Mouse (Mus musculus): Measurements from ENCODE around the gene Cd163. TPM values are rescaled to one million over a fixed set of nuclear protein-coding genes. Genes with fewer than 3 reads are reported as not detected.

Cd163 gene
- polyA plus RNA-seq, 1 experiment from 2014 or later: 0.08 TPM

DNA sequence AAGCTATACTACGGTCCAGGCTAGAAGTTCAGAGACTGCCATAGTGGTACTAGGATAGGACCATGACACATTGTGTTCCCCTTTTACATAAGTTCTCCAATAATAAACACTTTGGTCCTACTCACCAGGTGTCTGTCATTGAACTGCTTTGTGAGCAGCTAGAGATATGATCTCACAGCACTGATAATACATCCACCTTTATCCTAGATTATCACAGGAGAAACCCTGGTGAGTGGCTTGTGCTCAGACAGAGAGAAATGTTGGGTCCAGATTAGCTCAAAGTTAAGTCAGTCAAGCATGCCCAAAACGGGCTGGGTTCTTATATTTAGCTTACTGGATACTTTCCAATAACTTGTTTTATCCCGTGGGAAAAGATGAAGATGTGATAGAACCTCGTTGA is 70.2 kb downstream of the Cd163 start:
- Histone ChIP-seq H3K4me1 (no peaks in the 10 kb centered on the region; the same call in 1 of the 2 replicates), H3K27ac (replicated peaks) (no peak overlapping the region), H3K27me3 (no peaks in the 10 kb centered on the region), H3K36me3 (no peaks in the 10 kb centered on the region), H3K9ac (replicated peaks) (no peak overlapping the region), H3K9me3 (no peaks in the 10 kb centered on the region), H3K4me2 (replicated peaks) (no peak overlapping the region), H3K4me3 (no peak overlapping the region)
- whole genome bisulfite sequencing: 81% methylated on average over 4 of the region's 4 CpGs
- no peak for ATAC-seq (ENCODE audit: low FRiP score, low read depth)

DNA sequence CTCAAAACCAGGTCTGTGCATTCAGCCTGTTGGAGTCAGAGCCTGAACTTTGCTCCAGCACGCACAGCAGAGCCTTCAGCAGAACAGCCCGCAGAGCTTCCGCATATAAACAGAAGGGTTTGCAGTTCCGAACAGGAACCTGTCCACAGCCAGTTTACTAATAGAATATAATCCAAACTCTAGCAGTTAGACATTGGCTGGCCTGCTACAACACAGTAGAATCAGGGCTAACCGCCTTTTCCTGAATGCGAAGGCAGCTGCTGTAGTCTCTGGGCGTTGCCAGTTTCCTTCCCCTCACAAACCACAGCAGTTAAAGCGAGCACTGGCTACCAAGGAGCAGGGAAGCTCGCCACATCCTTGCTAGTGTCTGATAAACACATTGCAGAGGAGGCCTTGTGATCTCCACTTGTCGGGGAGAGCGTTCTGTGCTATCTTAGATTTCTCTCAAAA is 71.0 kb downstream of the Cd163 start:
- 87% methylated on average over 11 of the region's 11 CpGs for WGBS
- no peak overlapping the region for H3K4me3 ChIP-seq
- H3K27ac ChIP-seq (replicated peaks): no peak overlapping the region
- ATAC-seq (ENCODE audit: low FRiP score, low read depth): no peak
- no peaks in the 10 kb centered on the region; the same call in 1 of the 2 replicates for H3K4me1 ChIP-seq
- no peak overlapping the region for H3K9ac ChIP-seq (replicated peaks)
- H3K36me3 ChIP-seq: no peaks in the 10 kb centered on the region
- no peaks in the 10 kb centered on the region for H3K27me3 ChIP-seq
- no peaks in the 10 kb centered on the region for H3K9me3 ChIP-seq
- H3K4me2 ChIP-seq (replicated peaks): no peak overlapping the region

DNA sequence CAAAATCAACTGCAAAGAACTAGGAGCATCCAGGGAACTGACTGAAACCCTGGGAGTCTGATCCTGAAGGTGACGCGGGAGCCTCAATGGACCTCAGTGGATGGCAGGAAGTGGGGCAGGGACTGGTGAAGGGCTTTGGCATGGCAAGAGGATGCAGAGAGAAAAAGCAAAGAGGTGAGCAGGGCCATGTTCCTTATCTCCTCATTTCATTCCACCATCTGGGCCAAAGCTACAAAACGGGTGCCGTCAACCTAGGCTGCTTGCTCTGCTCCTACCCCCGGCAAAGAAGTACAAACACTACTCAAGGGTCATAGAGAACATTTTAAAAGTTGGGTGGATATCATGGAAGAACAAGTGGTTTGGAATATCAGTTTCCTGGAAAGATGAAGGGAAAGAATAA is 71.9 kb downstream of the Cd163 start:
- Histone ChIP-seq H3K27ac (replicated peaks) (no peak overlapping the region), H3K4me2 (replicated peaks) (no peak overlapping the region), H3K9me3 (no peaks in the 10 kb centered on the region), H3K4me3 (no peak overlapping the region), H3K4me1 (no peaks in the 10 kb centered on the region; the same call in 1 of the 2 replicates), H3K27me3 (no peaks in the 10 kb centered on the region), H3K36me3 (no peaks in the 10 kb centered on the region), H3K9ac (replicated peaks) (no peak overlapping the region)
- WGBS: 89% methylated on average over 5 of the region's 5 CpGs
- ATAC-seq (ENCODE audit: low FRiP score, low read depth): no peak

- no peak overlapping the region for H3K4me2 ChIP-seq (replicated peaks)
- WGBS: 83% methylated on average over 4 of the region's 4 CpGs
- H3K4me3 ChIP-seq: no peak overlapping the region
- H3K9me3 ChIP-seq: no peaks in the 10 kb centered on the region
- H3K27ac ChIP-seq (replicated peaks): no peak overlapping the region
- ATAC-seq (ENCODE audit: low FRiP score, low read depth): no peak
- H3K27me3 ChIP-seq: no peaks in the 10 kb centered on the region
- no peak overlapping the region for H3K9ac ChIP-seq (replicated peaks)
- no peaks in the 10 kb centered on the region for H3K4me1 ChIP-seq
- no peaks in the 10 kb centered on the region for H3K36me3 ChIP-seq
Measured at GRCm38 (mm10) chr6:124377494-124378255, 73.2 kb downstream of the Cd163 start.

DNA sequence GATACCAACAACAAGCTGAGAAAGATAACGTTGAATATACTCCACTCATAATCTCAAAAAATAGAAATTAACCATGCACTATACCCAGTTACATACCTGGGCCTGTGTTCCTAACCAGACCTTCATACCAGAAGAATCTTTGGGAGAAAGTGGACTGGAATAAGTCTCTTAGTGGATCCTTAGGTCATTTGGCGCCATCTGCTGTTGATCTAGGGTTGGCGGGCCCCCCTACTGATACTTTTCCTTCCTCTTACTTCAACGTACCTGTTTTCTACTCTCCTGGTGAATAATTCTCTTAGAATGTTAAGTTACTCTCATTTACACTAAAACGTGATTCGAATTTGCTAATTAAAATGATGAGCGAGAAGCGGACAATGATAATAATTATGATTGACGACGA is 74.9 kb downstream of the Cd163 start:
- ATAC-seq (ENCODE audit: low FRiP score, low read depth): no peak
- Histone ChIP-seq H3K27ac (replicated peaks) (no peak overlapping the region), H3K4me1 (no peaks in the 10 kb centered on the region), H3K9ac (replicated peaks) (no peak overlapping the region), H3K36me3 (no peaks in the 10 kb centered on the region), H3K4me2 (replicated peaks) (no peak overlapping the region), H3K27me3 (no peaks in the 10 kb centered on the region), H3K4me3 (no peak overlapping the region), H3K9me3 (no peaks in the 10 kb centered on the region)
- 33% methylated on average over 10 of the region's 10 CpGs for WGBS

Other genes starting within 250 kb of the Cd163 start
- not detected in 2 replicates for gene Vmn2r27, start 72.8 kb upstream of the Cd163 start, polyA plus RNA-seq (2016; fragmentation: Nextera tagmentation; extraction: Ambion mirVana)
- gene Pex5, start 110.4 kb downstream of the Cd163 start, polyA plus RNA-seq (2016; fragmentation: Nextera tagmentation; extraction: Ambion mirVana): 64.7 and 68.1 TPM in 2 replicates
- 32.4 and 33.1 TPM in 2 replicates for gene Clstn3, start 160.1 kb downstream of the Cd163 start, polyA plus RNA-seq (2016; fragmentation: Nextera tagmentation; extraction: Ambion mirVana)
- gene C1rl, start 188.5 kb downstream of the Cd163 start, polyA plus RNA-seq (2016; fragmentation: Nextera tagmentation; extraction: Ambion mirVana): 0.17 and 0.29 TPM in 2 replicates
- 0.11 and 0.22 TPM in 2 replicates for gene C1ra, start 207.7 kb downstream of the Cd163 start, polyA plus RNA-seq (2016; fragmentation: Nextera tagmentation; extraction: Ambion mirVana)
- gene C1s1, start 237.7 kb downstream of the Cd163 start, polyA plus RNA-seq (2016; fragmentation: Nextera tagmentation; extraction: Ambion mirVana): 0.43 and 0.80 TPM in 2 replicates